Mouse (Mus musculus) T-cell, adult 2 months (primary cell): ENCODE measurements around the gene 4930435E12Rik.
"Not testable (repeated sequence)": the region's sequence is repeated elsewhere in the genome, so short reads cannot be mapped to it uniquely, and the experiment has no call there.

Experiments
- DNase-seq: peaks from one replicate; pipeline ENCODE4 v3.0.0; 2022; ENCODE audit warnings: low spot score

4930435E12Rik gene

GRCm38 (mm10) chr16:38828649-38829048, at the start of gene 4930435E12Rik:
Gene 4930435E12Rik, minus strand, starts transcription at chr16:38828749.
- DNase-seq: no peak

GRCm38 (mm10) chr16:38874481-38874880, 45.9 kb upstream of the 4930435E12Rik start:
- no peak for DNase-seq

GRCm38 (mm10) chr16:38873231-38873630, 44.7 kb upstream of the 4930435E12Rik start:
- DNase-seq: no peak

GRCm38 (mm10) chr16:38864358-38864757, 35.8 kb upstream of the 4930435E12Rik start:
- no peak for DNase-seq

GRCm38 (mm10) chr16:38860548-38860947, 32.0 kb upstream of the 4930435E12Rik start:
- DNase-seq: no peak

GRCm38 (mm10) chr16:38858120-38858749, 29.7 kb upstream of the 4930435E12Rik start:
- DNase-seq: no peak

- peak; percentile 48 for DNase-seq
These were observed 16.0 kb downstream of the 4930435E12Rik start for GRCm38 (mm10) chr16:38812521-38812920.

GRCm38 (mm10) chr16:38810196-38810595, 18.4 kb downstream of the 4930435E12Rik start:
- no peak for DNase-seq

- not testable (repeated sequence) for DNase-seq
These were observed 20.8 kb downstream of the 4930435E12Rik start for GRCm38 (mm10) chr16:38807796-38808195.

GRCm38 (mm10) chr16:38800091-38800490, 28.5 kb downstream of the 4930435E12Rik start, which contains the start of gene Upk1b:
Gene Upk1b, minus strand, starts transcription at chr16:38800328.
- DNase-seq: no peak

GRCm38 (mm10) chr16:38798957-38799450, 29.5 kb downstream of the 4930435E12Rik start:
- no peak for DNase-seq

- no peak for DNase-seq
These were observed 35.4 kb downstream of the 4930435E12Rik start for GRCm38 (mm10) chr16:38793120-38793519.

GRCm38 (mm10) chr16:38789966-38790365, 38.6 kb downstream of the 4930435E12Rik start:
- DNase-seq: no peak

- DNase-seq: no peak
These were observed 39.5 kb downstream of the 4930435E12Rik start for GRCm38 (mm10) chr16:38789016-38789415.

GRCm38 (mm10) chr16:38785301-38785700, 43.2 kb downstream of the 4930435E12Rik start:
- no peak for DNase-seq

GRCm38 (mm10) chr16:38782524-38783067, 46.0 kb downstream of the 4930435E12Rik start:
- no peak for DNase-seq

- no peak for DNase-seq
These were observed 46.6 kb downstream of the 4930435E12Rik start for GRCm38 (mm10) chr16:38781946-38782345.

- no peak for DNase-seq
These were observed 47.5 kb downstream of the 4930435E12Rik start for GRCm38 (mm10) chr16:38780960-38781572.

GRCm38 (mm10) chr16:38776342-38776741, 52.2 kb downstream of the 4930435E12Rik start:
- no peak for DNase-seq

GRCm38 (mm10) chr16:38774964-38775746, 53.4 kb downstream of the 4930435E12Rik start:
- DNase-seq: no peak

GRCm38 (mm10) chr16:38772906-38773496, 55.5 kb downstream of the 4930435E12Rik start:
- no peak for DNase-seq

- no peak for DNase-seq
These were observed 57.4 kb downstream of the 4930435E12Rik start for GRCm38 (mm10) chr16:38771145-38771544.
